Mouse (Mus musculus): ENCODE results near the gene Smg6.

Smg6 gene

GRCm38 (mm10) chr11:74925577-74926387, at the start of gene Smg6, which contains the start of gene Srr:
Gene Smg6 (plus strand): TSS chr11:74925823.
Gene Srr (minus strand): TSS chr11:74925948.
- peak; percentile 96 for DNase-seq (ENCODE audit: low spot score)

GRCm38 (mm10) chr11:74876801-74877200, 48.8 kb upstream of the Smg6 start:
- DNase-seq (ENCODE audit: low spot score), result peak; percentile 66

GRCm38 (mm10) chr11:74880999-74881398, 44.6 kb upstream of the Smg6 start:
- DNase-seq (ENCODE audit: low spot score), result no peak

- DNase-seq (ENCODE audit: low spot score), result no peak
Observed at GRCm38 (mm10) chr11:74881979-74882378, 43.6 kb upstream of the Smg6 start.

- no peak for DNase-seq (ENCODE audit: low spot score)
Observed at GRCm38 (mm10) chr11:74883098-74883497, 42.5 kb upstream of the Smg6 start.

- DNase-seq (ENCODE audit: low spot score), result no peak
Observed at GRCm38 (mm10) chr11:74894619-74895018, 31.0 kb upstream of the Smg6 start.

GRCm38 (mm10) chr11:74895980-74896900, 29.4 kb upstream of the Smg6 start:
- peak; percentile 78 for DNase-seq (ENCODE audit: low spot score)

- peak; percentile 80 for DNase-seq (ENCODE audit: low spot score)
Observed at GRCm38 (mm10) chr11:74896901-74897677, 28.5 kb upstream of the Smg6 start, which contains the start of gene Sgsm2. Gene Sgsm2 (minus strand): TSS chr11:74897060.

GRCm38 (mm10) chr11:74897678-74898516, 27.7 kb upstream of the Smg6 start, which contains the start of gene Tsr1:
Gene Tsr1 (plus strand): TSS chr11:74898071.
- DNase-seq (ENCODE audit: low spot score), result peak; percentile 90

- DNase-seq (ENCODE audit: low spot score), result no peak
Observed at GRCm38 (mm10) chr11:74898517-74898827, 27.2 kb upstream of the Smg6 start.

- DNase-seq (ENCODE audit: low spot score), result no peak
Observed at GRCm38 (mm10) chr11:74901555-74901954, 24.1 kb upstream of the Smg6 start.

GRCm38 (mm10) chr11:74902416-74902815, 23.2 kb upstream of the Smg6 start:
- DNase-seq (ENCODE audit: low spot score), result no peak

GRCm38 (mm10) chr11:74907850-74908249, 17.8 kb upstream of the Smg6 start:
- DNase-seq (ENCODE audit: low spot score), result no peak

GRCm38 (mm10) chr11:74908618-74909399, 16.8 kb upstream of the Smg6 start:
- no peak for DNase-seq (ENCODE audit: low spot score)

GRCm38 (mm10) chr11:74909978-74910377, 15.6 kb upstream of the Smg6 start:
- DNase-seq (ENCODE audit: low spot score), result no peak

GRCm38 (mm10) chr11:74912492-74912891, 13.1 kb upstream of the Smg6 start:
- DNase-seq (ENCODE audit: low spot score), result no peak

- no peak for DNase-seq (ENCODE audit: low spot score)
Observed at GRCm38 (mm10) chr11:74919249-74919648, 6.4 kb upstream of the Smg6 start.

GRCm38 (mm10) chr11:74924149-74924548, 1.5 kb upstream of the Smg6 start:
- no peak for DNase-seq (ENCODE audit: low spot score)

- DNase-seq (ENCODE audit: low spot score), result peak; percentile 71
Observed at GRCm38 (mm10) chr11:74926388-74927005, 874 bp downstream of the Smg6 start.

- DNase-seq (ENCODE audit: low spot score), result peak; percentile 22
Observed at GRCm38 (mm10) chr11:74927236-74927725, 1.7 kb downstream of the Smg6 start.

All from testis, postnatal 14 days (tissue).